Mouse (Mus musculus) lung, embryonic 14.5 days (tissue): ENCODE data around the gene Pip4k2a. TPM values are rescaled to one million over a fixed set of nuclear protein-coding genes. Genes with fewer than 3 reads are reported as not detected.
A peak's percentile ranks its signal among the peaks of the same experiment; 100 is the strongest.
"Not testable (repeated sequence)": the region's sequence is repeated elsewhere in the genome, so short reads cannot be mapped to it uniquely, and the experiment has no call there.

Source experiments
- ATAC-seq: fragments of 200-750 bp; cut with Nextera tagmentation; 2 replicates; pipeline ENCODE4 v1.8.0; 2017; ENCODE audit warnings: mild to moderate bottlenecking, moderate TSS enrichment, moderate library complexity; ENCODE audit not compliant: insufficient read depth
- DNase-seq: peaks from one replicate; pipeline ENCODE4 v3.0.0-alpha.2; 2015
- H3K27ac ChIP-seq: fragments of 300-500 bp; sonication (generic); 2 replicates; pipeline ENCODE4 v1.5.1; 2014; ENCODE audit warnings: low read depth, mild to moderate bottlenecking, moderate library complexity
- H3K27me3 ChIP-seq: fragments of 300-500 bp; sonication (generic); 2 replicates; pipeline ENCODE4 v1.6.1; 2014; ENCODE audit warnings: low read length, control low read depth; ENCODE audit not compliant: insufficient read depth
- H3K36me3 ChIP-seq: fragments of 300-500 bp; sonication (generic); 2 replicates; pipeline ENCODE4 v1.6.1; 2014; ENCODE audit warnings: control low read depth; ENCODE audit not compliant: insufficient read depth
- H3K4me1 ChIP-seq: fragments of 300-500 bp; sonication (generic); 2 replicates; pipeline ENCODE4 v1.6.1; 2014; ENCODE audit warnings: antibody characterized with exemption, control low read depth; ENCODE audit not compliant: insufficient read depth
- H3K4me2 ChIP-seq: fragments of 300-500 bp; sonication (generic); 2 replicates; pipeline ENCODE4 v1.6.1; 2014; ENCODE audit warnings: mild to moderate bottlenecking
- H3K4me3 ChIP-seq: fragments of 300-500 bp; sonication (generic); 2 replicates; pipeline ENCODE4 v1.5.1; 2014; ENCODE audit warnings: low read depth, low read length
- H3K9ac ChIP-seq: fragments of 300-500 bp; sonication (generic); 2 replicates; pipeline ENCODE4 v1.6.1; 2014
- H3K9me3 ChIP-seq: fragments of 300-500 bp; sonication (generic); 2 replicates; pipeline ENCODE4 v1.6.1; 2016; ENCODE audit warnings: low read depth, low read length, control low read depth
- CTCF ChIP-seq: IDR thresholded peaks from 2 replicates; pipeline ENCODE4 v1.5.1; 2016; ENCODE audit warnings: antibody characterized with exemption, low read depth
- WGBS: fragments of 180-500 bp; shearing (Covaris S2); extraction: QIAGEN DNeasy Blood & Tissue Kit; methylation state at CpG from one replicate; pipeline ENCODE4 v1.1.7; 2014; 5-methylcytosine and 5-hydroxymethylcytosine counted together
- polyA plus RNA-seq: library from polyadenylated mRNA; unstranded; fragments of >200 nt; fragmentation: Nextera tagmentation; extraction: Ambion mirVana; gene quantifications from 2 replicates; pipeline ENCODE4 v1.2.1, GENCODE M21; 2014

The Pip4k2a gene
- polyA plus RNA-seq, 1 experiment from 2014 or later: 10.2 TPM

DNA sequence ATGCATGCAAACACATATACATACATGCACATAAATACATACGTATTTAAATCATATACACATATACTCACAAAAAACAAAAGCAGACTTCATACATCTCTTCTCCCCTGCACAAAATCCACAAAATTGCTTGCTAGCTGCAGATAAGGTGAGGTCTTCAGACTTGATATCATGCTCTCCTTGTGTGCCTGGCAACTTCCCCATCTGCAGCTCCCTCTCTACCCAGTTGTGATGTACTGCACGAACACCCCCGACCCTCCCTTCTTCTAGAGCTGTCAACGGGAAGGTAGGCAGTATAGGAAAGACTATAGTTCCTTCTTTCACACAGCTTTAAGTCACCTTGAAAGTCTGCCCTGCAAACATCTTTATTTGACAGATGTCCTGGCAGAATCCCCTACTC lies 96.8 kb downstream of the Pip4k2a start:
- Histone ChIP-seq H3K27ac (no peak overlapping the region), H3K27me3 (no peaks in the 10 kb centered on the region), H3K4me1 (peaks cover 9% of the 10 kb centered on the region; the same call in 1 of the 2 replicates), H3K4me3 (no peak overlapping the region), H3K9me3 (no peaks in the 10 kb centered on the region), H3K9ac (no peak overlapping the region), H3K4me2 (no peak overlapping the region), H3K36me3 (no peaks in the 10 kb centered on the region)
- ATAC-seq (no peak), DNase-seq (no peak)
- no peak for TF ChIP-seq CTCF
- WGBS: 83% methylated on average over 4 of the region's 4 CpGs

- H3K4me1 ChIP-seq: peaks cover 13% of the 10 kb centered on the region; the same call in 1 of the 2 replicates
- H3K9me3 ChIP-seq: no peaks in the 10 kb centered on the region
- ATAC-seq (no peak), DNase-seq (no peak)
- H3K9ac ChIP-seq: no peak overlapping the region
- H3K27ac ChIP-seq: no peak overlapping the region
- H3K36me3 ChIP-seq: no peaks in the 10 kb centered on the region
- WGBS: 88% methylated on average over 2 of the region's 2 CpGs
- H3K4me3 ChIP-seq: no peak overlapping the region
- no peaks in the 10 kb centered on the region for H3K27me3 ChIP-seq
- 0 out of 2 replicates have a peak, but pooled peaks have one; percentile 3 for TF ChIP-seq CTCF
- no peak overlapping the region for H3K4me2 ChIP-seq
These were observed 97.3 kb downstream of the Pip4k2a start for GRCm38 (mm10) chr2:18900635-18901034.

- H3K27me3 ChIP-seq: no peaks in the 10 kb centered on the region
- ATAC-seq (peak; percentile 57; the same call in 1 of the 2 replicates), DNase-seq (peak; percentile 68)
- H3K9ac ChIP-seq: no peak overlapping the region
- 15% methylated on average over 10 of the region's 10 CpGs for WGBS
- 0 out of 2 replicates have a peak overlapping the region, but pooled peaks have one; percentile 31 for H3K4me2 ChIP-seq
- H3K4me3 ChIP-seq: no peak overlapping the region
- no peaks in the 10 kb centered on the region for H3K9me3 ChIP-seq
- TF ChIP-seq CTCF: no peak
- peaks cover 13% of the 10 kb centered on the region; the same call in 1 of the 2 replicates for H3K4me1 ChIP-seq
- no peaks in the 10 kb centered on the region for H3K36me3 ChIP-seq
- H3K27ac ChIP-seq: peak overlapping the region; percentile 51
These were observed 100.1 kb downstream of the Pip4k2a start for GRCm38 (mm10) chr2:18897742-18898256.

GRCm38 (mm10) chr2:18896015-18896414 lies 101.9 kb downstream of the Pip4k2a start:
- Histone ChIP-seq H3K4me1 (peaks cover 13% of the 10 kb centered on the region; the same call in 1 of the 2 replicates), H3K36me3 (no peaks in the 10 kb centered on the region), H3K9ac (no peak overlapping the region), H3K27me3 (no peaks in the 10 kb centered on the region), H3K4me3 (no peak overlapping the region), H3K4me2 (no peak overlapping the region), H3K9me3 (no peaks in the 10 kb centered on the region), H3K27ac (peak overlapping the region; percentile 4; the same call in 1 of the 2 replicates)
- WGBS: 31% methylated on average over 6 of the region's 6 CpGs
- ATAC-seq (peak; percentile 64; the same call in 1 of the 2 replicates), DNase-seq (peak; percentile 54)
- TF ChIP-seq CTCF: no peak

DNA sequence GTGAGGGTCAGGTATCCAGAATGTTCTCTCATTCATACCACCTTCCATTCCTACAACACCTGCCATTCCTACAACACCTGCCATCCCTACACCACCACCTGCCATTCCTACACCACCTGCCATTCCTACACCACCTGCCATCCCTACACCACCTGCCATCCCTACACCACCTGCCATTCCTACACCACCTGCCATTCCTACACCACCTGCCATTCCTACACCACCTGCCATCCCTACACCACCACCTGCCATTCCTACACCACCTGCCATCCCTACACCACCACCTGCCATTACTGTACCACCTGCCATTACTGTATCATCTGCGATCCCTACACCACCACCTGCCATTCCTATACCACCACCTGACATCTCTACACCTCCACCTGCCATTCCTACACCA lies 104.6 kb downstream of the Pip4k2a start:
- ATAC-seq, H3K4me2 ChIP-seq, H3K27ac ChIP-seq, H3K9me3 ChIP-seq, H3K4me3 ChIP-seq, DNase-seq, H3K27me3 ChIP-seq, H3K9ac ChIP-seq, H3K36me3 ChIP-seq: not testable (repeated sequence)
- 93% methylated on average over 1 of the region's 1 CpGs for WGBS
- H3K4me1 ChIP-seq: peaks cover 11% of the 10 kb centered on the region; the same call in 1 of the 2 replicates

- Histone ChIP-seq H3K36me3 (no peaks in the 10 kb centered on the region), H3K9me3 (no peaks in the 10 kb centered on the region), H3K27ac (no peak overlapping the region), H3K4me2 (no peak overlapping the region), H3K27me3 (no peaks in the 10 kb centered on the region), H3K4me3 (no peak overlapping the region), H3K4me1 (peaks cover 7% of the 10 kb centered on the region; the same call in 1 of the 2 replicates), H3K9ac (no peak overlapping the region)
- DNase-seq (no peak), ATAC-seq (no peak)
- WGBS: 74% methylated on average over 10 of the region's 10 CpGs
- no peak for TF ChIP-seq CTCF
These were observed 105.9 kb downstream of the Pip4k2a start for GRCm38 (mm10) chr2:18891991-18892537.

DNA sequence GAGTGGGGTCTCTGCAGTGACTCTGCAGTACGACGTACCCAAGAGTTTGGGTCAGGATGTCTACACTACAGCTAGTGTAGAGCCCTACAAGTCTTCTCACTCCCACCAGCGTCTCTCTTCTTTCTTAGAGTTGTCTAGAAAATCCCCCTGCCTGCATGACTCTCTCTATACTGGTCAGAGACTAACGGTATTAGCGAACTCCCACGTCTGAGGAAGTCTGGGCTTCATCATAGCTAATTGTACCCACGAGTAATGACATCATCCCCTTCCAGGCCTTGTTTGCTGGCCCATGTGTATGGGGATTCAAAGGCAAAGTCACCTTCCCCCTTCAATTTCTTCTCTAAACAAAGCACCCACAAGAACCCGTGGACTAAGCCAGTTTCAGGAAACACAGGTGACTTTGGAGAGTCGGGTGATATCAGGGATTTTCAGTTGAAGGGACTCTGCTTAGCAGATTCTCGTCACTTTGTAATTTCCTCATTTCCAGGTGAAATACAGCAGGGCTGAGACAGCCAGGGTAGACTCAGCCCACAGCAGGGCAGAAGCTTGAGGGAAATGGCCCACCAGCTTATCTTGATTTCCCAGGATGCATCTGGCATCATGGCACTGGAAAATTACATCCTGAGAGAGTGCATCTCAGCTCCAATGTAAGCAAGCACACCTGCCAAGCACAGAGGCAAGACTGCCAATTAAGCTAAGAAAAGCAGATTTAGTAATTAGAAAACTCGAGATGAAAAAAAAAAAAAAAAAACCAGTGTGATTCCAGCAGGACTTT lies 107.5 kb downstream of the Pip4k2a start:
- WGBS: 65% methylated on average over 11 of the region's 11 CpGs
- TF ChIP-seq CTCF: no peak
- Histone ChIP-seq H3K4me2 (no peak overlapping the region), H3K9ac (no peak overlapping the region), H3K27ac (no peak overlapping the region), H3K9me3 (no peaks in the 10 kb centered on the region), H3K27me3 (no peaks in the 10 kb centered on the region), H3K4me1 (no peaks in the 10 kb centered on the region), H3K36me3 (no peaks in the 10 kb centered on the region), H3K4me3 (no peak overlapping the region)
- DNase-seq (no peak), ATAC-seq (no peak)
